8 mouse cellular contexts compared by ENCODE assay signal in the genomic region with DNA sequence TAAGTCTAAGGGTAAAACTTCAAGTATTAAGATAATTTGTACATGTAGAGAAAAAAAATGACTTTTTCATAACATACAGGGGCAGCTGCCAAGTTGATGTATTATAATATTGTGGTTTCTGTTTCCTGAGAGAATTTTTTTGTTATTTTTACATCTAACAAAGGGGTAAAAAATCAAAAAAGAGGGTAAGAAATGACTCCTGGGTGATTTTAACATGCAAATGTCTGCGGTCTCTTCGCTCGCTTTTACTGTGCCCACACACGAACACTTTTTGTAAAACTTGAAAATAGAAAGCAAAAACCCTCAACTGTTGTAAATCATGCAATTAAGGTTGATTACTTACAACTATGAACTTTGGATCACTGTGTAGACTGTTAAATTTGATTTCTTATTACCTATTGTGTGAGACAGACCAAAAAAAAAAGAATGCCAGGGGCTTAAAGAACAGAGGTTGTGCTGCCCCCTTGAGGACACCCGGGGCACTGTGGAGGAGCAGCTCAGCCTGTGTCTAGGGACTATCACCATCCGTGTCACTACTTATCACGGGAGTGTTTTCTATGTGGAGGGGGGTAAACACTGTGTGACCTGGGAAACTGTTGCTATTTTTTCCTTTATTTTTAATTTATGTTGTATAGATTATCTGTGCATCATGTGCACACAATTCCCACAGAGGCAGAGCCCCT. TPM values are rescaled to one million over a fixed set of nuclear protein-coding genes. Genes with fewer than 3 reads are reported as not detected.
DNase-seq lines count a peak whose midpoint lies in the region; ATAC-seq and TF ChIP-seq lines count a peak whose summit lies in the region.

No protein-coding gene starts in this region.

- intact Hi-C loops in heart, postnatal 14 days (cut with DNase I), result loop anchor here (5.0 kb wide), 1 partner anchor 125 kb away; a partner anchor contains a TSS

- no peak overlapping the region for H3K4me2 ChIP-seq in kidney, embryonic 16.5 days (replicated peaks; ENCODE audit: low read depth, low read length)
- no peak overlapping the region for H3K4me2 ChIP-seq in midbrain, embryonic 14.5 days (ENCODE audit: low read length)
- H3K4me2 ChIP-seq in stomach, embryonic 16.5 days (ENCODE audit: low read depth, low read length), result no peak overlapping the region

- H3K4me3 ChIP-seq in kidney, adult 2 months (ENCODE audit: insufficient read depth, low read depth, low read length), result no peak overlapping the region
- no peak overlapping the region for H3K4me3 ChIP-seq in kidney, embryonic 16.5 days (ENCODE audit: low read length)
- H3K4me3 ChIP-seq in midbrain, embryonic 14.5 days (replicated peaks; ENCODE audit: low read depth, low read length), result no peak overlapping the region
- H3K4me3 ChIP-seq in stomach, embryonic 16.5 days (replicated peaks; ENCODE audit: low read length), result no peak overlapping the region

- TF ChIP-seq POLR2A in kidney, adult 2 months (IDR thresholded peaks at IDR 0.05; ENCODE audit: low read depth, low read length), result no peak

- H3K4me1 ChIP-seq in kidney, adult 2 months (ENCODE audit: control insufficient read depth, insufficient read depth, low read length), result no peaks in the 10 kb centered on the region
- no peaks in the 10 kb centered on the region for H3K4me1 ChIP-seq in kidney, embryonic 16.5 days (ENCODE audit: insufficient read depth, low read length)
- H3K4me1 ChIP-seq in midbrain, embryonic 14.5 days (ENCODE audit: control insufficient read depth, insufficient read depth, low read length), result 0 out of 2 replicates have a peak, but pooled peaks cover 3% of the 10 kb centered on the region
- no peaks in the 10 kb centered on the region for H3K4me1 ChIP-seq in stomach, embryonic 16.5 days (ENCODE audit: control insufficient read depth, insufficient read depth, low read length)

- H3K9ac ChIP-seq in kidney, embryonic 16.5 days (replicated peaks; ENCODE audit: low read length), result no peak overlapping the region
- H3K9ac ChIP-seq in midbrain, embryonic 14.5 days (replicated peaks; ENCODE audit: low read length), result no peak overlapping the region
- no peak overlapping the region for H3K9ac ChIP-seq in stomach, embryonic 16.5 days (ENCODE audit: low read length)

- H3K27me3 ChIP-seq in kidney, adult 2 months (replicated peaks; ENCODE audit: control insufficient read depth, insufficient read depth, low read length), result no peaks in the 10 kb centered on the region
- peaks cover 29% of the 10 kb centered on the region for H3K27me3 ChIP-seq in kidney, embryonic 16.5 days (ENCODE audit: insufficient read depth, low read length)
- 0 out of 2 replicates have a peak, but pooled peaks cover under 1% of the 10 kb centered on the region for H3K27me3 ChIP-seq in midbrain, embryonic 14.5 days (ENCODE audit: control insufficient read depth, insufficient read depth, low read length)
- no peaks in the 10 kb centered on the region for H3K27me3 ChIP-seq in stomach, embryonic 16.5 days (ENCODE audit: control insufficient read depth, insufficient read depth, low read length)

- ATAC-seq in kidney, embryonic 16.5 days (ENCODE audit: low FRiP score, low TSS enrichment), result no peak
- no peak; the same call in 1 of the 2 replicates for ATAC-seq in midbrain, embryonic 14.5 days (ENCODE audit: low FRiP score, low TSS enrichment)
- 0 out of 2 replicates have a peak, but pooled peaks have one; percentile 21 for ATAC-seq in stomach, embryonic 16.5 days (ENCODE audit: insufficient read depth, low FRiP score)

- 53% methylated on average over 7 of the region's 7 CpGs for WGBS in kidney, adult 2 months
- WGBS in kidney, embryonic 16.5 days, result 49% methylated on average over 7 of the region's 7 CpGs
- WGBS in midbrain, embryonic 14.5 days, result 49% methylated on average over 7 of the region's 7 CpGs
- 49% methylated on average over 7 of the region's 7 CpGs for WGBS in stomach, embryonic 16.5 days

- H3K9me3 ChIP-seq in kidney, embryonic 16.5 days (ENCODE audit: low read length), result no peaks in the 10 kb centered on the region
- no peaks in the 10 kb centered on the region for H3K9me3 ChIP-seq in midbrain, embryonic 14.5 days (ENCODE audit: control insufficient read depth, low read length)
- no peaks in the 10 kb centered on the region for H3K9me3 ChIP-seq in stomach, embryonic 16.5 days (replicated peaks; ENCODE audit: control insufficient read depth, low read length)

- H3K36me3 ChIP-seq in kidney, adult 2 months (ENCODE audit: control insufficient read depth, insufficient read depth, low read length), result no peaks in the 10 kb centered on the region
- no peaks in the 10 kb centered on the region for H3K36me3 ChIP-seq in kidney, embryonic 16.5 days (ENCODE audit: insufficient read depth, low read length)
- H3K36me3 ChIP-seq in midbrain, embryonic 14.5 days (ENCODE audit: control insufficient read depth, insufficient read depth, low read length), result no peaks in the 10 kb centered on the region
- no peaks in the 10 kb centered on the region for H3K36me3 ChIP-seq in stomach, embryonic 16.5 days (ENCODE audit: control insufficient read depth, insufficient read depth, low read length)

- TF ChIP-seq CTCF in kidney, adult 2 months (conservative IDR thresholded peaks at IDR 0.05; ENCODE audit: insufficient read depth, insufficient read length, low read depth, low read length), result peak; percentile 74

- DNase-seq in kidney, adult 2 months, result peak; percentile 73
- DNase-seq in adipocyte (ENCODE audit: low spot score), result peak; percentile 61
- peak; percentile 85 for DNase-seq in embryo, embryonic 10 days (ENCODE audit: low spot score)
- peak; percentile 71 to 79 for DNase-seq in heart, postnatal 14 days
- DNase-seq in layer of hippocampus, postnatal 25 days (ENCODE audit: extremely low spot score in 1 of 2, low spot score in 1 of 2), result peak; percentile 67 to 90
- DNase-seq in midbrain, embryonic 14.5 days, result peak; percentile 87

- no peak overlapping the region for H3K27ac ChIP-seq in kidney, adult 2 months (ENCODE audit: insufficient read depth, low read depth, low read length)
- no peak overlapping the region for H3K27ac ChIP-seq in kidney, embryonic 16.5 days (ENCODE audit: low read length)
- H3K27ac ChIP-seq in midbrain, embryonic 14.5 days (replicated peaks; ENCODE audit: low read depth, low read length), result no peak overlapping the region
- no peak overlapping the region for H3K27ac ChIP-seq in stomach, embryonic 16.5 days (ENCODE audit: low read length)

RNA-seq across cellular contexts. Expression of a gene that starts 23.5 kb away (rescaled TPM):
- 8.5 and 12.4 TPM in 2 replicates for polyA plus RNA-seq in kidney, adult 2 months (2012; rRNA removed)
- polyA plus RNA-seq in kidney, embryonic 16.5 days (2015; fragmentation: Nextera tagmentation; extraction: Ambion mirVana), result 1.7 and 2.0 TPM in 2 replicates
- 10 to 100 TPM; 55.0 to 72.4 TPM for total RNA-seq in heart, postnatal 14 days (2021)
- 10 to 100 TPM; 25.0 to 31.0 TPM for total RNA-seq in layer of hippocampus, postnatal 25 days (2021)
- 2.5 and 2.7 TPM in 2 replicates for polyA plus RNA-seq in midbrain, embryonic 14.5 days (2014; fragmentation: Nextera tagmentation; extraction: Ambion mirVana)
- polyA plus RNA-seq in stomach, embryonic 16.5 days (2015; fragmentation: Nextera tagmentation; extraction: Ambion mirVana), result 17.5 and 20.5 TPM in 2 replicates

RNA-seq across cellular contexts. Expression of a gene that starts 56.7 kb away (rescaled TPM):
- polyA plus RNA-seq in kidney, adult 2 months (2012; rRNA removed), result 19.1 and 20.6 TPM in 2 replicates
- 0.11 and 0.14 TPM in 2 replicates for polyA plus RNA-seq in kidney, embryonic 16.5 days (2015; fragmentation: Nextera tagmentation; extraction: Ambion mirVana)
- 1 to 10 TPM; 1.3 to 1.5 TPM for total RNA-seq in heart, postnatal 14 days (2021)
- 100 to 1,000 TPM; 167 to 190 TPM for total RNA-seq in layer of hippocampus, postnatal 25 days (2021)
- 5.2 and 7.5 TPM in 2 replicates for polyA plus RNA-seq in midbrain, embryonic 14.5 days (2014; fragmentation: Nextera tagmentation; extraction: Ambion mirVana)
- polyA plus RNA-seq in stomach, embryonic 16.5 days (2015; fragmentation: Nextera tagmentation; extraction: Ambion mirVana), result 0.16 and 0.26 TPM in 2 replicates
